Comparison of ENCODE assay signal across 15 mouse cellular contexts in genomic region chr7:136395838-136396237, GRCm38 (mm10).
DNase-seq lines count a peak whose midpoint lies in the region; ATAC-seq and TF ChIP-seq lines count a peak whose summit lies in the region.
"Had no signal": no experiment of that assay in that cellular context is flagged by ENCODE, and none has a peak within 500 bp of the region (broad histone marks: within the 10 kb centered on the region; RNA-seq: fewer than 3 reads in every experiment).

No protein-coding gene starts in this region.

- H3K4me2 ChIP-seq in forebrain, embryonic 14.5 days (ENCODE audit: low read length), result no peak overlapping the region
- H3K4me2 ChIP-seq in hindbrain, postnatal 0 days (ENCODE audit: low read depth, low read length), result no peak overlapping the region
- H3K4me2 ChIP-seq in lung, embryonic 14.5 days, result no peak overlapping the region
- H3K4me2 ChIP-seq: heart, embryonic 13.5 days; lung, embryonic 15.5 days had no signal

- peak; percentile 34 for DNase-seq in forebrain, embryonic 14.5 days (ENCODE audit: low spot score)
- no peak for DNase-seq in forebrain, embryonic 10.5 days (ENCODE audit: extremely low spot score, low spot score)
- DNase-seq in hindbrain, postnatal 0 days (ENCODE audit: low spot score), result peak; percentile 67
- no peak for DNase-seq in hindbrain, embryonic 10.5 days (ENCODE audit: low spot score)
- no peak for DNase-seq in lung, embryonic 14.5 days
- no peak for DNase-seq in lung, adult 2 months
- DNase-seq in kidney, postnatal 14 days, result no peak
- DNase-seq: adrenal gland, postnatal 10 days; embryo, embryonic 11 days had no signal

- H3K9ac ChIP-seq in forebrain, embryonic 14.5 days (ENCODE audit: low read length), result no peak overlapping the region
- H3K9ac ChIP-seq in hindbrain, postnatal 0 days (replicated peaks; ENCODE audit: low read length), result no peak overlapping the region
- no peak overlapping the region for H3K9ac ChIP-seq in lung, embryonic 14.5 days
- H3K9ac ChIP-seq: heart, embryonic 13.5 days; lung, embryonic 15.5 days had no signal

- H3K4me1 ChIP-seq in forebrain, embryonic 14.5 days (ENCODE audit: control insufficient read depth, insufficient read depth, low read length), result 0 out of 2 replicates have a peak, but pooled peaks cover 3% of the 10 kb centered on the region
- H3K4me1 ChIP-seq in forebrain, embryonic 10.5 days, result peaks cover 9% of the 10 kb centered on the region; the same call in 1 of the 2 replicates
- peaks cover 2% of the 10 kb centered on the region; the same call in 1 of the 2 replicates for H3K4me1 ChIP-seq in hindbrain, postnatal 0 days (ENCODE audit: insufficient read depth, low read length)
- H3K4me1 ChIP-seq in hindbrain, embryonic 10.5 days (replicated peaks), result no peaks in the 10 kb centered on the region
- no peaks in the 10 kb centered on the region for H3K4me1 ChIP-seq in lung, embryonic 14.5 days (ENCODE audit: insufficient read depth)
- H3K4me1 ChIP-seq in lung, adult 2 months (ENCODE audit: control insufficient read depth, insufficient read depth, low read length), result no peaks in the 10 kb centered on the region
- no peaks in the 10 kb centered on the region for H3K4me1 ChIP-seq in cortical plate, adult 2 months (ENCODE audit: control insufficient read depth, insufficient read depth, low read length)
- H3K4me1 ChIP-seq: lung, embryonic 15.5 days; megakaryocyte, embryonic 14.5 days had no signal

- TF ChIP-seq POLR2A in lung, adult 2 months (IDR thresholded peaks at IDR 0.05; ENCODE audit: borderline replicate concordance, extremely low read depth, low read depth, low read length), result no peak
- TF ChIP-seq POLR2A in cortical plate, adult 2 months (IDR thresholded peaks at IDR 0.05; ENCODE audit: extremely low read depth, insufficient read depth, low read length), result no peak

- no peaks in the 10 kb centered on the region for H3K36me3 ChIP-seq in forebrain, embryonic 14.5 days (ENCODE audit: control insufficient read depth, insufficient read depth, low read length)
- no peaks in the 10 kb centered on the region for H3K36me3 ChIP-seq in forebrain, embryonic 10.5 days (replicated peaks)
- H3K36me3 ChIP-seq in hindbrain, postnatal 0 days (ENCODE audit: insufficient read depth, low read length), result no peaks in the 10 kb centered on the region
- no peaks in the 10 kb centered on the region for H3K36me3 ChIP-seq in hindbrain, embryonic 10.5 days
- no peaks in the 10 kb centered on the region for H3K36me3 ChIP-seq in lung, embryonic 14.5 days (ENCODE audit: insufficient read depth)
- H3K36me3 ChIP-seq: G1E; heart, embryonic 13.5 days; lung, embryonic 15.5 days had no signal

- no peaks in the 10 kb centered on the region for H3K9me3 ChIP-seq in forebrain, embryonic 14.5 days (replicated peaks; ENCODE audit: control insufficient read depth, low read length)
- H3K9me3 ChIP-seq in forebrain, embryonic 10.5 days, result no peaks in the 10 kb centered on the region
- H3K9me3 ChIP-seq in hindbrain, postnatal 0 days (ENCODE audit: low read length), result no peaks in the 10 kb centered on the region
- H3K9me3 ChIP-seq in hindbrain, embryonic 10.5 days, result no peaks in the 10 kb centered on the region
- no peaks in the 10 kb centered on the region for H3K9me3 ChIP-seq in lung, embryonic 14.5 days (ENCODE audit: low read depth, low read length)
- H3K9me3 ChIP-seq: heart, embryonic 13.5 days; lung, embryonic 15.5 days had no signal

- no peaks in the 10 kb centered on the region for H3K27me3 ChIP-seq in forebrain, embryonic 14.5 days (replicated peaks; ENCODE audit: control insufficient read depth, insufficient read depth, low read length)
- no peaks in the 10 kb centered on the region for H3K27me3 ChIP-seq in forebrain, embryonic 10.5 days (ENCODE audit: poor library complexity, severe bottlenecking)
- no peaks in the 10 kb centered on the region for H3K27me3 ChIP-seq in hindbrain, postnatal 0 days (ENCODE audit: insufficient read depth, low read length)
- no peaks in the 10 kb centered on the region for H3K27me3 ChIP-seq in hindbrain, embryonic 10.5 days (ENCODE audit: insufficient read depth, poor library complexity, severe bottlenecking)
- H3K27me3 ChIP-seq in lung, embryonic 14.5 days (ENCODE audit: insufficient read depth, low read length), result no peaks in the 10 kb centered on the region
- H3K27me3 ChIP-seq: heart, embryonic 13.5 days; lung, embryonic 15.5 days; megakaryocyte, embryonic 14.5 days had no signal

- no peak for ATAC-seq in forebrain, embryonic 14.5 days
- ATAC-seq in hindbrain, postnatal 0 days, result no peak
- ATAC-seq in lung, embryonic 14.5 days (ENCODE audit: insufficient read depth), result no peak

- peak; percentile 51 for TF ChIP-seq CTCF in hindbrain, postnatal 0 days (IDR thresholded peaks at IDR 0.05; ENCODE audit: low read depth)
- TF ChIP-seq CTCF in lung, embryonic 14.5 days (IDR thresholded peaks at IDR 0.05; ENCODE audit: low read depth), result 0 out of 2 replicates have a peak, but pooled peaks have one; percentile 7
- TF ChIP-seq CTCF in lung, adult 2 months (IDR thresholded peaks at IDR 0.05; ENCODE audit: insufficient read depth, low read length), result no peak
- 0 out of 2 replicates have a peak, but pooled peaks have one; percentile 11 for TF ChIP-seq CTCF in cortical plate, adult 2 months (IDR thresholded peaks at IDR 0.05; ENCODE audit: extremely low read depth, insufficient read depth, low read length)

- WGBS in forebrain, embryonic 14.5 days, result 48% methylated on average over 2 of the region's 2 CpGs
- 82% methylated on average over 2 of the region's 2 CpGs for WGBS in forebrain, embryonic 10.5 days
- WGBS in hindbrain, postnatal 0 days, result 38% methylated on average over 2 of the region's 2 CpGs
- WGBS in hindbrain, embryonic 10.5 days, result 80% methylated on average over 2 of the region's 2 CpGs
- WGBS in lung, embryonic 14.5 days, result 53% methylated on average over 2 of the region's 2 CpGs
- WGBS in lung, adult 2 months, result 38% methylated on average over 2 of the region's 2 CpGs

- no peak overlapping the region for H3K4me3 ChIP-seq in forebrain, embryonic 14.5 days (ENCODE audit: low read depth, low read length)
- H3K4me3 ChIP-seq in forebrain, embryonic 10.5 days, result no peak overlapping the region
- H3K4me3 ChIP-seq in hindbrain, postnatal 0 days (ENCODE audit: low read length), result no peak overlapping the region
- H3K4me3 ChIP-seq in hindbrain, embryonic 10.5 days, result no peak overlapping the region
- H3K4me3 ChIP-seq in lung, embryonic 14.5 days (ENCODE audit: low read depth, low read length), result no peak overlapping the region
- H3K4me3 ChIP-seq in lung, adult 2 months (replicated peaks; ENCODE audit: extremely low read depth, low read depth, low read length), result no peak overlapping the region
- no peak overlapping the region for H3K4me3 ChIP-seq in cortical plate, adult 2 months (ENCODE audit: insufficient read depth, low read length)
- H3K4me3 ChIP-seq: erythroblast, embryonic 14.5 days; heart, embryonic 13.5 days; lung, embryonic 15.5 days; megakaryocyte, embryonic 14.5 days had no signal

- H3K27ac ChIP-seq in forebrain, embryonic 14.5 days (ENCODE audit: low read depth, low read length), result no peak overlapping the region
- no peak overlapping the region for H3K27ac ChIP-seq in forebrain, embryonic 10.5 days
- no peak overlapping the region for H3K27ac ChIP-seq in hindbrain, postnatal 0 days
- no peak overlapping the region for H3K27ac ChIP-seq in hindbrain, embryonic 10.5 days
- no peak overlapping the region for H3K27ac ChIP-seq in lung, embryonic 14.5 days (ENCODE audit: low read depth)
- H3K27ac ChIP-seq in cortical plate, adult 2 months (ENCODE audit: insufficient read depth, low read length), result no peak overlapping the region
- H3K27ac ChIP-seq: heart, embryonic 13.5 days; lung, embryonic 15.5 days had no signal

Comparison
In these comparisons a context has a peak if more than half of its experiments do, and no peak if none do; other contexts are left out.
1. DNase-seq: peak in forebrain, embryonic 14.5 days (single experiment) and hindbrain, postnatal 0 days (single experiment); none in forebrain, embryonic 10.5 days (single experiment), hindbrain, embryonic 10.5 days (single experiment), lung, embryonic 14.5 days (single experiment), lung, adult 2 months (single experiment) and kidney, postnatal 14 days (single experiment).